Mouse (Mus musculus): ENCODE results near the gene Dst. TPM values are rescaled to one million over a fixed set of nuclear protein-coding genes. Genes with fewer than 3 reads are reported as not detected.

The Dst gene
- polyA plus RNA-seq, 1 experiment from 2014 or later = 26.3 TPM

- no peaks in the 10 kb centered on the region for H3K27me3 ChIP-seq (ENCODE audit: control insufficient read depth, insufficient read depth, low read length)
- no peaks in the 10 kb centered on the region for H3K9me3 ChIP-seq (ENCODE audit: control insufficient read depth, low read length)
- H3K4me2 ChIP-seq (ENCODE audit: low read depth, low read length, severe bottlenecking) = no peak overlapping the region
- no peak for DNase-seq (ENCODE audit: low spot score)
- 92% methylated on average over 17 of the region's 17 CpGs for WGBS
- no peaks in the 10 kb centered on the region; the same call in 1 of the 2 replicates for H3K36me3 ChIP-seq (ENCODE audit: control insufficient read depth, insufficient read depth, low read length)
- no peaks in the 10 kb centered on the region for H3K4me1 ChIP-seq (replicated peaks; ENCODE audit: control insufficient read depth, insufficient read depth, low read length)
- H3K4me3 ChIP-seq (ENCODE audit: low read depth, low read length) = no peak overlapping the region
- H3K9ac ChIP-seq (ENCODE audit: low read length) = no peak overlapping the region
- H3K27ac ChIP-seq (ENCODE audit: low read depth, low read length) = no peak overlapping the region
- ATAC-seq (replicated peaks; ENCODE audit: low FRiP score) = no peak
These were observed 284.1 kb downstream of the Dst start for GRCm38 (mm10) chr1:34192174-34192573.

GRCm38 (mm10) chr1:34200791-34201190 lies 292.8 kb downstream of the Dst start:
- H3K27me3 ChIP-seq (ENCODE audit: control insufficient read depth, insufficient read depth, low read length) = no peaks in the 10 kb centered on the region
- ATAC-seq (replicated peaks; ENCODE audit: low FRiP score) = no peak
- H3K9ac ChIP-seq (ENCODE audit: low read length) = no peak overlapping the region
- no peak overlapping the region for H3K4me3 ChIP-seq (ENCODE audit: low read depth, low read length)
- H3K27ac ChIP-seq (ENCODE audit: low read depth, low read length) = no peak overlapping the region
- H3K4me1 ChIP-seq (replicated peaks; ENCODE audit: control insufficient read depth, insufficient read depth, low read length) = no peaks in the 10 kb centered on the region
- 89% methylated on average over 18 of the region's 18 CpGs for WGBS
- no peaks in the 10 kb centered on the region for H3K9me3 ChIP-seq (ENCODE audit: control insufficient read depth, low read length)
- DNase-seq (ENCODE audit: low spot score) = no peak
- H3K4me2 ChIP-seq (ENCODE audit: low read depth, low read length, severe bottlenecking) = no peak overlapping the region
- no peaks in the 10 kb centered on the region for H3K36me3 ChIP-seq (ENCODE audit: control insufficient read depth, insufficient read depth, low read length)

GRCm38 (mm10) chr1:34201483-34201882 lies 293.5 kb downstream of the Dst start:
- Histone ChIP-seq H3K27me3 (ENCODE audit: control insufficient read depth, insufficient read depth, low read length) (no peaks in the 10 kb centered on the region), H3K9me3 (ENCODE audit: control insufficient read depth, low read length) (no peaks in the 10 kb centered on the region), H3K36me3 (ENCODE audit: control insufficient read depth, insufficient read depth, low read length) (no peaks in the 10 kb centered on the region; the same call in 1 of the 2 replicates), H3K4me2 (ENCODE audit: low read depth, low read length, severe bottlenecking) (no peak overlapping the region), H3K9ac (ENCODE audit: low read length) (no peak overlapping the region), H3K27ac (ENCODE audit: low read depth, low read length) (no peak overlapping the region), H3K4me1 (replicated peaks; ENCODE audit: control insufficient read depth, insufficient read depth, low read length) (no peaks in the 10 kb centered on the region), H3K4me3 (ENCODE audit: low read depth, low read length) (no peak overlapping the region)
- DNase-seq (ENCODE audit: low spot score) (no peak), ATAC-seq (replicated peaks; ENCODE audit: low FRiP score) (no peak)
- WGBS = 57% methylated on average over 4 of the region's 4 CpGs

DNA sequence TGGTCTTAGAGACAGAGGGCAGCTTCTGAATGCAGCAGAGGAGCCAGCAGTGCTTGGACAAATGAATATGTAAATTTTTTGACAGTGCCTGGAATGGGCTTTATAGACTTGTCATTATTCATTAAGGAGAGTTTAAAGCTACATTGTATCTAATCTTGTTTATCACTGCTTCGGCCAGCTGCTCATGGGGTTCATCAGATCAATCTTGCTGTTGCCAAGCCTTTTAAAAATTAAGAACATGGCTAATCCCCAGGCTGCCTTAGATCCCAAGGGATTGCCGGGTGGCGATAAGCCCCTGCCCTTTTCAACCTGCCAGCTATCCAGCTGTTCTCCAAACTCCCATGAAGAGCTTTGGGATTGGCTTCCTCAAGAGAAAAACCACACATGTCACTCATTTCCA lies 303.7 kb downstream of the Dst start:
- Histone ChIP-seq H3K9ac (ENCODE audit: low read length) (no peak overlapping the region), H3K36me3 (ENCODE audit: control insufficient read depth, insufficient read depth, low read length) (no peaks in the 10 kb centered on the region; the same call in 1 of the 2 replicates), H3K4me1 (replicated peaks; ENCODE audit: control insufficient read depth, insufficient read depth, low read length) (no peaks in the 10 kb centered on the region), H3K9me3 (ENCODE audit: control insufficient read depth, low read length) (no peaks in the 10 kb centered on the region), H3K4me3 (ENCODE audit: low read depth, low read length) (no peak overlapping the region), H3K27me3 (ENCODE audit: control insufficient read depth, insufficient read depth, low read length) (no peaks in the 10 kb centered on the region), H3K4me2 (ENCODE audit: low read depth, low read length, severe bottlenecking) (no peak overlapping the region), H3K27ac (ENCODE audit: low read depth, low read length) (no peak overlapping the region)
- 77% methylated on average over 3 of the region's 3 CpGs for WGBS
- DNase-seq (ENCODE audit: low spot score) (no peak), ATAC-seq (replicated peaks; ENCODE audit: low FRiP score) (no peak)

- H3K4me3 ChIP-seq (ENCODE audit: low read depth, low read length) = no peak overlapping the region
- no peak overlapping the region for H3K4me2 ChIP-seq (ENCODE audit: low read depth, low read length, severe bottlenecking)
- H3K9ac ChIP-seq (ENCODE audit: low read length) = no peak overlapping the region
- no peaks in the 10 kb centered on the region for H3K4me1 ChIP-seq (replicated peaks; ENCODE audit: control insufficient read depth, insufficient read depth, low read length)
- ATAC-seq (replicated peaks; ENCODE audit: low FRiP score) (no peak), DNase-seq (ENCODE audit: low spot score) (no peak)
- no peaks in the 10 kb centered on the region for H3K27me3 ChIP-seq (ENCODE audit: control insufficient read depth, insufficient read depth, low read length)
- WGBS = 19% methylated on average over 2 of the region's 2 CpGs
- H3K36me3 ChIP-seq (ENCODE audit: control insufficient read depth, insufficient read depth, low read length) = no peaks in the 10 kb centered on the region; the same call in 1 of the 2 replicates
- no peaks in the 10 kb centered on the region for H3K9me3 ChIP-seq (ENCODE audit: control insufficient read depth, low read length)
- H3K27ac ChIP-seq (ENCODE audit: low read depth, low read length) = no peak overlapping the region
These were observed 308.4 kb downstream of the Dst start for GRCm38 (mm10) chr1:34216456-34216855.

GRCm38 (mm10) chr1:34218323-34218722 lies 310.3 kb downstream of the Dst start:
- Histone ChIP-seq H3K4me1 (replicated peaks; ENCODE audit: control insufficient read depth, insufficient read depth, low read length) (no peaks in the 10 kb centered on the region), H3K36me3 (ENCODE audit: control insufficient read depth, insufficient read depth, low read length) (no peaks in the 10 kb centered on the region), H3K9me3 (ENCODE audit: control insufficient read depth, low read length) (no peaks in the 10 kb centered on the region), H3K9ac (ENCODE audit: low read length) (no peak overlapping the region), H3K4me2 (ENCODE audit: low read depth, low read length, severe bottlenecking) (no peak overlapping the region), H3K27ac (ENCODE audit: low read depth, low read length) (no peak overlapping the region), H3K4me3 (ENCODE audit: low read depth, low read length) (no peak overlapping the region), H3K27me3 (ENCODE audit: control insufficient read depth, insufficient read depth, low read length) (no peaks in the 10 kb centered on the region)
- peak; percentile 88 for DNase-seq (ENCODE audit: low spot score)
- ATAC-seq (replicated peaks; ENCODE audit: low FRiP score) = peak; percentile 77
- 32% methylated on average over 6 of the region's 6 CpGs for WGBS

GRCm38 (mm10) chr1:34218801-34219200 lies 310.8 kb downstream of the Dst start:
- Histone ChIP-seq H3K36me3 (ENCODE audit: control insufficient read depth, insufficient read depth, low read length) (no peaks in the 10 kb centered on the region), H3K27ac (ENCODE audit: low read depth, low read length) (no peak overlapping the region), H3K9me3 (ENCODE audit: control insufficient read depth, low read length) (no peaks in the 10 kb centered on the region), H3K4me2 (ENCODE audit: low read depth, low read length, severe bottlenecking) (no peak overlapping the region), H3K27me3 (ENCODE audit: control insufficient read depth, insufficient read depth, low read length) (no peaks in the 10 kb centered on the region), H3K9ac (ENCODE audit: low read length) (no peak overlapping the region), H3K4me1 (replicated peaks; ENCODE audit: control insufficient read depth, insufficient read depth, low read length) (no peaks in the 10 kb centered on the region), H3K4me3 (ENCODE audit: low read depth, low read length) (no peak overlapping the region)
- WGBS = 90% methylated on average over 9 of the region's 9 CpGs
- ATAC-seq (replicated peaks; ENCODE audit: low FRiP score) = no peak
- DNase-seq (ENCODE audit: low spot score) = no peak

GRCm38 (mm10) chr1:34220094-34220601 lies 312.1 kb downstream of the Dst start:
- Histone ChIP-seq H3K9ac (ENCODE audit: low read length) (no peak overlapping the region), H3K9me3 (ENCODE audit: control insufficient read depth, low read length) (no peaks in the 10 kb centered on the region), H3K36me3 (ENCODE audit: control insufficient read depth, insufficient read depth, low read length) (no peaks in the 10 kb centered on the region), H3K27me3 (ENCODE audit: control insufficient read depth, insufficient read depth, low read length) (no peaks in the 10 kb centered on the region), H3K27ac (ENCODE audit: low read depth, low read length) (no peak overlapping the region), H3K4me2 (ENCODE audit: low read depth, low read length, severe bottlenecking) (no peak overlapping the region), H3K4me3 (ENCODE audit: low read depth, low read length) (no peak overlapping the region), H3K4me1 (replicated peaks; ENCODE audit: control insufficient read depth, insufficient read depth, low read length) (no peaks in the 10 kb centered on the region)
- WGBS = 88% methylated on average over 11 of the region's 11 CpGs
- ATAC-seq (replicated peaks; ENCODE audit: low FRiP score) (no peak), DNase-seq (ENCODE audit: low spot score) (no peak)

DNA sequence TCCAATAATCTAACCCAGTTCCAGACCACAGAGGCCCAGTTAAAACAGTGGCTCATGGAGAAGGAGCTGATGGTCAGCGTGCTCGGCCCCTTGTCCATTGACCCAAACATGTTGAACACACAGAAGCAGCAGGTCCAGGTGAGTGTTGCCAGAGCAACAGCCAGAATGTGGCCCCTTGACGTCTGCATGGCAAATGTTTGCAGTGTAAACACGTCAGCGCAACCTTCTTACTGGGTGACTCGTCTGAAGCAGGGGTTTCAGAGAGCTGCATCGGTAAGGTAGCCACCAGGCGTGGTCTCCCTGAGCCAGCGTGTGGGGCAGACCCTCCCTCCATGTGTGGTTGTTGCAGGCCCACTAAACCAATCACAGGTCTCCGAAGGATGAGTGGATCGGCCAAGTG lies 315.8 kb downstream of the Dst start:
- H3K36me3 ChIP-seq (ENCODE audit: control insufficient read depth, insufficient read depth, low read length) = no peaks in the 10 kb centered on the region; the same call in 1 of the 2 replicates
- WGBS = 91% methylated on average over 11 of the region's 11 CpGs
- H3K9me3 ChIP-seq (ENCODE audit: control insufficient read depth, low read length) = no peaks in the 10 kb centered on the region

More for the DNA sequence above, 315.8 kb downstream of the Dst start:
- no peak overlapping the region for H3K4me3 ChIP-seq (ENCODE audit: low read depth, low read length)
- H3K4me1 ChIP-seq (replicated peaks; ENCODE audit: control insufficient read depth, insufficient read depth, low read length) = no peaks in the 10 kb centered on the region
- no peak overlapping the region for H3K27ac ChIP-seq (ENCODE audit: low read depth, low read length)
- DNase-seq (ENCODE audit: low spot score) (no peak), ATAC-seq (replicated peaks; ENCODE audit: low FRiP score) (no peak)
- no peak overlapping the region for H3K9ac ChIP-seq (ENCODE audit: low read length)
- H3K4me2 ChIP-seq (ENCODE audit: low read depth, low read length, severe bottlenecking) = no peak overlapping the region
- H3K27me3 ChIP-seq (ENCODE audit: control insufficient read depth, insufficient read depth, low read length) = no peaks in the 10 kb centered on the region

Measured in forebrain, embryonic 11.5 days (tissue).